Mouse (Mus musculus): ENCODE measurements at regions not wholly inside any gene's neighbourhood (a gene's known extent, or its start where the extent isn't known, plus 50 kb on each side); places are given as distances from the start of the nearest gene placed in this dataset.

GRCm38 (mm10) chr13:101338280-101338872, 429.6 kb downstream of the Pik3r1 start:
- no peak overlapping the region for H3K4me3 ChIP-seq (ENCODE audit: insufficient read depth in 1 of 2, low read depth in 2 of 2, low read length in 2 of 2)
- H3K9me3 ChIP-seq (ENCODE audit: control insufficient read depth, low read length): no peaks in the 10 kb centered on the region
- no peak for ATAC-seq (ENCODE audit: insufficient read depth)
- no peak overlapping the region for H3K4me2 ChIP-seq (ENCODE audit: low read depth)
- DNase-seq (ENCODE audit: low read depth in 3 of 3, low spot score in 3 of 3): no peak
- H3K4me1 ChIP-seq (replicated peaks; ENCODE audit: control insufficient read depth in 2 of 2, insufficient read depth in 2 of 2, low read length in 1 of 2): no peaks in the 10 kb centered on the region
- H3K9ac ChIP-seq (replicated peaks): no peak overlapping the region
- 62% methylated on average over 3 of the region's 3 CpGs for WGBS (ENCODE audit: insufficient replicate concordance)
- no peak overlapping the region for H3K27ac ChIP-seq
- H3K27me3 ChIP-seq (ENCODE audit: control insufficient read depth, insufficient read depth, low read length): no peaks in the 10 kb centered on the region
- H3K36me3 ChIP-seq (replicated peaks; ENCODE audit: control insufficient read depth, insufficient read depth, low read depth): no peaks in the 10 kb centered on the region
- no peak for TF ChIP-seq EP300 (IDR thresholded peaks at IDR 0.05; ENCODE audit: low read depth)
- TF ChIP-seq CTCF (IDR thresholded peaks at IDR 0.05; ENCODE audit: low read depth): no peak

- no peak for TF ChIP-seq EP300 (IDR thresholded peaks at IDR 0.05; ENCODE audit: low read depth)
- no peak for TF ChIP-seq CTCF (IDR thresholded peaks at IDR 0.05; ENCODE audit: low read depth)
- 54% methylated on average over 4 of the region's 4 CpGs for WGBS (ENCODE audit: insufficient replicate concordance)
- Histone ChIP-seq H3K4me1 (replicated peaks; ENCODE audit: control insufficient read depth in 2 of 2, insufficient read depth in 2 of 2, low read length in 1 of 2) (no peaks in the 10 kb centered on the region), H3K4me3 (ENCODE audit: insufficient read depth in 1 of 2, low read depth in 2 of 2, low read length in 2 of 2) (no peak overlapping the region), H3K36me3 (replicated peaks; ENCODE audit: control insufficient read depth, insufficient read depth, low read depth) (no peaks in the 10 kb centered on the region), H3K27me3 (ENCODE audit: control insufficient read depth, insufficient read depth, low read length) (no peaks in the 10 kb centered on the region), H3K27ac (no peak overlapping the region), H3K9me3 (ENCODE audit: control insufficient read depth, low read length) (no peaks in the 10 kb centered on the region), H3K4me2 (ENCODE audit: low read depth) (no peak overlapping the region), H3K9ac (replicated peaks) (no peak overlapping the region)
- ATAC-seq (ENCODE audit: insufficient read depth) (no peak), DNase-seq (ENCODE audit: low read depth in 3 of 3, low spot score in 3 of 3) (no peak)
These were observed 449.4 kb downstream of the Pik3r1 start for GRCm38 (mm10) chr13:101318621-101319020.

- TF ChIP-seq EP300 (IDR thresholded peaks at IDR 0.05; ENCODE audit: low read depth) (no peak), CTCF (IDR thresholded peaks at IDR 0.05; ENCODE audit: low read depth) (no peak)
- DNase-seq (ENCODE audit: low read depth in 3 of 3, low spot score in 3 of 3): no peak
- Histone ChIP-seq H3K4me1 (replicated peaks; ENCODE audit: control insufficient read depth in 2 of 2, insufficient read depth in 2 of 2, low read length in 1 of 2) (no peaks in the 10 kb centered on the region), H3K4me2 (ENCODE audit: low read depth) (no peak overlapping the region), H3K9me3 (ENCODE audit: control insufficient read depth, low read length) (no peaks in the 10 kb centered on the region), H3K27ac (no peak overlapping the region), H3K27me3 (ENCODE audit: control insufficient read depth, insufficient read depth, low read length) (no peaks in the 10 kb centered on the region), H3K4me3 (ENCODE audit: insufficient read depth in 1 of 2, low read depth in 2 of 2, low read length in 2 of 2) (no peak overlapping the region), H3K36me3 (replicated peaks; ENCODE audit: control insufficient read depth, insufficient read depth, low read depth) (no peaks in the 10 kb centered on the region), H3K9ac (replicated peaks) (no peak overlapping the region)
- ATAC-seq (ENCODE audit: insufficient read depth): no peak
- WGBS (ENCODE audit: insufficient replicate concordance): 74% methylated on average over 4 of the region's 4 CpGs
These were observed 451.7 kb downstream of the Pik3r1 start for GRCm38 (mm10) chr13:101316336-101316735.

GRCm38 (mm10) chr13:101314040-101314439, 454.0 kb downstream of the Pik3r1 start:
- no peaks in the 10 kb centered on the region for H3K9me3 ChIP-seq (ENCODE audit: control insufficient read depth, low read length)
- H3K4me2 ChIP-seq (ENCODE audit: low read depth): no peak overlapping the region
- no peak for TF ChIP-seq EP300 (IDR thresholded peaks at IDR 0.05; ENCODE audit: low read depth)
- no peak for TF ChIP-seq CTCF (IDR thresholded peaks at IDR 0.05; ENCODE audit: low read depth)
- H3K36me3 ChIP-seq (replicated peaks; ENCODE audit: control insufficient read depth, insufficient read depth, low read depth): no peaks in the 10 kb centered on the region
- H3K27me3 ChIP-seq (ENCODE audit: control insufficient read depth, insufficient read depth, low read length): no peaks in the 10 kb centered on the region
- no peaks in the 10 kb centered on the region for H3K4me1 ChIP-seq (replicated peaks; ENCODE audit: control insufficient read depth in 2 of 2, insufficient read depth in 2 of 2, low read length in 1 of 2)
- no peak overlapping the region for H3K4me3 ChIP-seq (ENCODE audit: insufficient read depth in 1 of 2, low read depth in 2 of 2, low read length in 2 of 2)
- no peak for ATAC-seq (ENCODE audit: insufficient read depth)
- no peak overlapping the region for H3K9ac ChIP-seq (replicated peaks)
- no peak overlapping the region for H3K27ac ChIP-seq
- no peak for DNase-seq (ENCODE audit: low read depth in 3 of 3, low spot score in 3 of 3)

- Histone ChIP-seq H3K27me3 (ENCODE audit: control insufficient read depth, insufficient read depth, low read length) (no peaks in the 10 kb centered on the region), H3K4me3 (ENCODE audit: insufficient read depth in 1 of 2, low read depth in 2 of 2, low read length in 2 of 2) (no peak overlapping the region), H3K4me1 (replicated peaks; ENCODE audit: control insufficient read depth in 2 of 2, insufficient read depth in 2 of 2, low read length in 1 of 2) (no peaks in the 10 kb centered on the region), H3K9ac (replicated peaks) (no peak overlapping the region), H3K9me3 (ENCODE audit: control insufficient read depth, low read length) (no peaks in the 10 kb centered on the region), H3K36me3 (replicated peaks; ENCODE audit: control insufficient read depth, insufficient read depth, low read depth) (no peaks in the 10 kb centered on the region), H3K4me2 (ENCODE audit: low read depth) (no peak overlapping the region), H3K27ac (no peak overlapping the region)
- 69% methylated on average over 3 of the region's 3 CpGs for WGBS (ENCODE audit: insufficient replicate concordance)
- ATAC-seq (ENCODE audit: insufficient read depth): no peak
- no peak for TF ChIP-seq CTCF (IDR thresholded peaks at IDR 0.05; ENCODE audit: low read depth)
- no peak for TF ChIP-seq EP300 (IDR thresholded peaks at IDR 0.05; ENCODE audit: low read depth)
- DNase-seq (ENCODE audit: low read depth in 3 of 3, low spot score in 3 of 3): no peak
These were observed 456.2 kb downstream of the Pik3r1 start for GRCm38 (mm10) chr13:101311634-101312314.

All from liver, embryonic 14.5 days (tissue).